Mouse (Mus musculus) retina, postnatal 1 day (tissue): ENCODE measurements around the gene Setd1a.
"Not testable (repeated sequence)": the region's sequence is repeated elsewhere in the genome, so short reads cannot be mapped to it uniquely, and the experiment has no call there.

ENCODE experiments used
- DNase-seq: peaks from one replicate; pipeline ENCODE4 v3.0.0-alpha.2; 2012

The Setd1a gene

GRCm38 (mm10) chr7:127766851-127767609 lies 9.4 kb upstream of the Setd1a start:
- DNase-seq = no peak

- DNase-seq = no peak
Measured at GRCm38 (mm10) chr7:127767671-127768345, 8.7 kb upstream of the Setd1a start.

- peak; percentile 24 for DNase-seq
Measured at GRCm38 (mm10) chr7:127768346-127768996, 8.0 kb upstream of the Setd1a start.

GRCm38 (mm10) chr7:127768997-127769593 lies 7.4 kb upstream of the Setd1a start:
- DNase-seq = peak; percentile 98

- DNase-seq = peak; percentile 87
Measured at GRCm38 (mm10) chr7:127769651-127770038, 6.8 kb upstream of the Setd1a start, which contains the start of gene Orai3. Gene Orai3 (plus strand): TSS chr7:127769815.

- DNase-seq = no peak
Measured at GRCm38 (mm10) chr7:127770039-127770905, 6.2 kb upstream of the Setd1a start.

GRCm38 (mm10) chr7:127771262-127771661 lies 5.2 kb upstream of the Setd1a start:
- no peak for DNase-seq

GRCm38 (mm10) chr7:127772080-127772479 lies 4.4 kb upstream of the Setd1a start:
- no peak for DNase-seq

- DNase-seq = no peak
Measured at GRCm38 (mm10) chr7:127772557-127772956, 3.9 kb upstream of the Setd1a start.

- DNase-seq = peak; percentile 80
Measured at GRCm38 (mm10) chr7:127773664-127774384, 2.6 kb upstream of the Setd1a start.

- DNase-seq = not testable (repeated sequence)
Measured at GRCm38 (mm10) chr7:127775837-127776236, 633 bp upstream of the Setd1a start.

GRCm38 (mm10) chr7:127776878-127777473 lies 506 bp downstream of the Setd1a start:
- peak; percentile 99 for DNase-seq

GRCm38 (mm10) chr7:127777474-127778266 lies 1.2 kb downstream of the Setd1a start:
- peak; percentile 79 for DNase-seq

GRCm38 (mm10) chr7:127778350-127778749 lies 1.9 kb downstream of the Setd1a start:
- no peak for DNase-seq

- no peak for DNase-seq
Measured at GRCm38 (mm10) chr7:127785308-127785707, 8.8 kb downstream of the Setd1a start, which contains the start of gene Gm49388. Gene Gm49388 (plus strand): TSS chr7:127785608.

- no peak for DNase-seq
Measured at GRCm38 (mm10) chr7:127797076-127797845, 20.8 kb downstream of the Setd1a start.

GRCm38 (mm10) chr7:127798591-127798990 lies 22.1 kb downstream of the Setd1a start:
- no peak for DNase-seq

- no peak for DNase-seq
Measured at GRCm38 (mm10) chr7:127799211-127799610, 22.7 kb downstream of the Setd1a start.

- no peak for DNase-seq
Measured at GRCm38 (mm10) chr7:127799738-127800137, 23.3 kb downstream of the Setd1a start.
